Mouse (Mus musculus) ES-E14 (cell line): ENCODE data around the gene Gm6020. TPM values are rescaled to one million over a fixed set of nuclear protein-coding genes. Genes with fewer than 3 reads are reported as not detected.

Source experiments
- DNase-seq: peaks from one replicate; pipeline ENCODE4 v3.0.0-alpha.2; 2013; ENCODE audit warnings: low read depth, low spot score
- H3K27ac ChIP-seq: 2 replicates; pipeline ENCODE4 v1.5.1; 2012; ENCODE audit warnings: low read depth, mild to moderate bottlenecking, low read length, moderate library complexity, mixed read lengths; ENCODE audit not compliant: poor library complexity, insufficient read depth, severe bottlenecking
- H3K36me3 ChIP-seq: 2 replicates; pipeline ENCODE4 v1.6.1; 2012; ENCODE audit warnings: mild to moderate bottlenecking, low read length, moderate library complexity, mixed read lengths; ENCODE audit not compliant: control insufficient read depth, poor library complexity, insufficient read depth, severe bottlenecking
- H3K4me1 ChIP-seq, 2 experiments: fragments of 150-350 bp in 1 of 2; sonication (generic) in 1 of 2; 2 replicates each; pipeline ENCODE4 v1.6.1; 2012; ENCODE audit warnings: low read length in 2 of 2, mild to moderate bottlenecking in 1 of 2, mixed read lengths in 1 of 2; ENCODE audit not compliant: control insufficient read depth in 2 of 2, insufficient read depth in 2 of 2, poor library complexity in 1 of 2
- H3K4me3 ChIP-seq, 2 experiments: fragments of 150-350 bp in 1 of 2; sonication (generic) in 1 of 2; 2 replicates each; pipeline ENCODE4 v1.5.1; 2012; ENCODE audit warnings: low read length in 2 of 2, low read depth in 1 of 2, mild to moderate bottlenecking in 1 of 2, mixed read lengths in 1 of 2; ENCODE audit not compliant: insufficient read depth in 1 of 2, poor library complexity in 1 of 2, severe bottlenecking in 1 of 2
- H3K9ac ChIP-seq: 2 replicates; pipeline ENCODE4 v1.6.1; 2012; ENCODE audit warnings: low read depth, mild to moderate bottlenecking, low read length, mixed read lengths; ENCODE audit not compliant: poor library complexity, insufficient read depth, severe bottlenecking
- H3K9me3 ChIP-seq: fragments of 150-350 bp; sonication (generic); 2 replicates; pipeline ENCODE4 v1.6.1; 2012; ENCODE audit warnings: low read depth, mild to moderate bottlenecking, low read length; ENCODE audit not compliant: control insufficient read depth, insufficient read depth
- CHD2 ChIP-seq: IDR thresholded peaks from 2 replicates; pipeline ENCODE4 v1.6.1; 2014; ENCODE audit warnings: mild to moderate bottlenecking, low read depth, low read length, inconsistent platforms
- HCFC1 ChIP-seq: IDR thresholded peaks from 2 replicates; pipeline ENCODE4 v1.6.1; 2012; ENCODE audit warnings: low read length, inconsistent platforms, borderline replicate concordance; ENCODE audit not compliant: insufficient read depth
- MAFK ChIP-seq: IDR thresholded peaks from 2 replicates; pipeline ENCODE4 v1.6.1; 2014; ENCODE audit warnings: mild to moderate bottlenecking, low read depth, low read length, inconsistent platforms; ENCODE audit not compliant: insufficient read depth
- ZC3H11A ChIP-seq: IDR thresholded peaks from 2 replicates; pipeline ENCODE4 v1.6.1; 2012; ENCODE audit warnings: low read depth, mild to moderate bottlenecking, inconsistent platforms, low read length, borderline replicate concordance
- ZNF384 ChIP-seq: IDR thresholded peaks from 2 replicates; pipeline ENCODE4 v1.6.1; 2012; ENCODE audit warnings: low read depth, low read length, inconsistent platforms
- in situ Hi-C, 2 experiments: fragments of 600-800 bp; cut with MboI; formaldehyde crosslinking; loops; one replicate each; pipeline ENCODE4 v1.15.1; 2025; ENCODE audit warnings: low sequenced_read_pairs in 2 of 2, inconsistent platforms in 1 of 2; ENCODE audit not compliant: unreplicated experiment in 2 of 2
- total RNA-seq: library from RNA; depleted of rRNA; stranded (reverse); fragments of 300-350 nt; gene quantifications from 2 replicates; pipeline ENCODE4 v1.2.3, GENCODE M21; 2012; rRNA removed

Gene Gm6020
- total RNA-seq, 1 experiment = not detected

DNA sequence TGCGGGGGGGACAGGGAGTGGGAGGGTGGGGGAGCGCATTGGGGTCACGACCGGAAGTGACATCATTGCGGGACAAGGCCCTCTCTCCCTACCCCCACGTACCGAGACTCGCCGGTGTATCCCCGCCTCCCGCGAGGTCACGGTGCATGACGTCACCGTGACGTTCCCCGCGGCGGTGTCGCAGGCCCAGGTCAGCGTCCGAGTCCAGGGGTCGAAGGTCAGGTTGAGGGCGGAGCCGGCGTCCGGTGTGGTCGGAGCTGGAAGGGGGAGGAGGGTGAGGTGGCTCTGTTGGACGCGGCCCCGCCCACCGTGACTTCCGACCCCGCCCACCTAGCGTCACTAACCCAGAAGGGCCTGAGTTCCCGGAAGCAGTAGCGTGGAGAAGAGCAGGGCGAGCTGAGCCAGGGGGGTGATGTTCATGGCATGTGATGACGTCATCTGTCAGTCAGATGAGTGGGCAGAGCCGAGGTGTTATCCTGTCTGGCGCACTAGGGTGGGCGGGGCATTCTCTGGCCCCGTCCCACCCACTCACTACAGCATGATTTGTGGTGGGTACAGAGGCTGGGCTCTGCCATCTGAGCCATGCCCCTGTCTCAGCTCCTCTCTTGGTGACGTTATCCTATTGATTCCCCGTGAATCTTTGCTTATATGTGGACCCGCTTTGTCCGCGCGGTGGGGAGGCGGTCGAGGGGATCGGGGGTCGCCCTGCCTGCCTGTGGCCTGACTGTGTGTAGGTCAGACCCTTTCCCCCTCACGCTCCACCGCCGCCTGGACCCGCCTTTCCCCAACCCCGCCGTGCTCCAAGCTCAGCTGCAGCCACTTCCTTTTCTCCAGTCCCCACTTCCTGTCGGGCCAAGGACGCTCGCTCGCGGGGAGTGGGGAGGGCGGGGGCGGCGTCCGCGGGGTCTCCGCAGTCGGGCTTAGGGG, 43.5 kb downstream of the Gm6020 start:
- Histone ChIP-seq H3K27ac (peak overlapping the region; percentile 92), H3K9ac (peak overlapping the region; percentile 80), H3K4me1 (peaks cover 0 to 5% of the 10 kb centered on the region in 2 experiments; a peak in 1 of 4 replicates), H3K36me3 (peaks cover 7% of the 10 kb centered on the region; the same call in 1 of the 2 replicates), H3K9me3 (no peaks in the 10 kb centered on the region), H3K4me3 (peak overlapping the region; percentile 71 to 76)
- TF ChIP-seq HCFC1 (0 out of 2 replicates have a peak, but pooled peaks have one; percentile 18), CHD2 (0 out of 2 replicates have a peak, but pooled peaks have one; percentile 47), ZNF384 (no peak)
- peak; percentile 69 for DNase-seq
- in situ Hi-C loops = no loop called here

DNA sequence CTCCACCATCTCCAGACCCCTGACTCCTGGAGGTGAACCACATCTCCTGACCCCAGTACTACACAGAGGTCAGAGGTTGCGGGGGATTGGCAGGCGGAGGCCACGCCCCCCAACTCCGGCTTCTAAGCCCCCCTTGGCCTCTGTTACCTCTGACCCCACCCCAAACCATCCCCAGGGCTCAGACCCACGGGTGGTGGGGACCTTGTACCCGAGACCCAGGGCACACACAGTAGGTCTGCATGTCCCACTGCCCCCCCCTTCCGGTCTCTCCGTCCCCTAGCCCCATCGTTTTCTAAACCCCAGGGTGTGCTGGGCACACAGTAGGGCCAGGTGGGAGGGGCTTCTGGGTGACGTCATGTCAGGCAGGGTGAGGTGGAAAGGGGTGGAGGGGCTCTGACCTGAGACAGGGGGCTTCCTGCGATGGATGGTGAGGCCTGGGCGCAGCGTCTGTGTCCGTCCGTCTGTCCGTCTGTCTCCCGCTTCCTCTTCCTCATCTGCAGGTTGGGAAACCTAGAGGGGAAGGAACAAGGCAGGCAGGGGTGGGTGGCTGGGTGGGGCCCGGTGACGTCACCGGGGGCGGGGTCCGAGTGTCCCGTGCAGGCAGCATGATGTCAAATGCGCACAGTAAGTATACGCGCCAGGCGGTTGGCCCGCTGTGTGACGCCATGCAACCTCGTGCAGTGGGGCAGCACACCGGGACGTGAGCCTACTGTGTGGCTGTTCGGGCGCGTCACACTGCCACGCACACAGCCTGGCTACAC, 44.4 kb downstream of the Gm6020 start, which contains the start of gene Csf2ra:
Gene Csf2ra, minus strand, starts transcription at position 489 of the 761 bp plus-strand sequence.
- peak within 1 kb of the TSS; percentile 71 to 76 for H3K4me3 ChIP-seq
- TF ChIP-seq ZC3H11A (no peak), HCFC1 (no peak), ZNF384 (no peak), MAFK (no peak), CHD2 (no peak)
- H3K9me3 ChIP-seq = no peaks in the 10 kb centered on the region
- peaks cover 7% of the 10 kb centered on the region; the same call in 1 of the 2 replicates for H3K36me3 ChIP-seq
- H3K27ac ChIP-seq = peak within 1 kb of the TSS; percentile 92
- in situ Hi-C loops = no loop called here
- H3K9ac ChIP-seq = peak within 1 kb of the TSS; percentile 80
- peak; percentile 56 for DNase-seq
- peaks cover 0 to 5% of the 10 kb centered on the region in 2 experiments; a peak in 1 of 4 replicates for H3K4me1 ChIP-seq

Other genes with a start within 250 kb of the Gm6020 start
- 11.1 and 16.9 TPM in 2 replicates for gene Zfp950, start 43.0 kb upstream of the Gm6020 start, total RNA-seq
- 0.58 and 0.71 TPM in 2 replicates for gene Gm7102, start 7.6 kb upstream of the Gm6020 start, total RNA-seq
- 17.3 and 32.8 TPM in 2 replicates for gene Csf2ra, start 44.5 kb downstream of the Gm6020 start, total RNA-seq
- 13.5 TPM in 1 of 2 replicates, not detected in the other for gene Gm21060, start 113.2 kb downstream of the Gm6020 start, total RNA-seq